Mouse (Mus musculus): ENCODE results near the gene Coa4. TPM values are rescaled to one million over a fixed set of nuclear protein-coding genes. Genes with fewer than 3 reads are reported as not detected.

The Coa4 gene
- total RNA-seq, 1 experiment from 2014 or later: 7.8 TPM

- no peak for ATAC-seq (replicated peaks in 1 of 2; ENCODE audit: insufficient read depth in 1 of 2, low FRiP score in 2 of 2, low TSS enrichment in 1 of 2, low read depth in 1 of 2, poor library complexity in 2 of 2, severe bottlenecking in 2 of 2)
Measured at GRCm38 (mm10) chr7:100501027-100501843, 35.6 kb upstream of the Coa4 start.

GRCm38 (mm10) chr7:100501844-100502373, 35.0 kb upstream of the Coa4 start:
- no peak for ATAC-seq (replicated peaks in 1 of 2; ENCODE audit: insufficient read depth in 1 of 2, low FRiP score in 2 of 2, low TSS enrichment in 1 of 2, low read depth in 1 of 2, poor library complexity in 2 of 2, severe bottlenecking in 2 of 2)

- peak in 1 of 2 experiments; percentile 12; a peak in 2 of 4 replicates for ATAC-seq (replicated peaks in 1 of 2; ENCODE audit: insufficient read depth in 1 of 2, low FRiP score in 2 of 2, low TSS enrichment in 1 of 2, low read depth in 1 of 2, poor library complexity in 2 of 2, severe bottlenecking in 2 of 2)
Measured at GRCm38 (mm10) chr7:100502374-100502922, 34.4 kb upstream of the Coa4 start.

- ATAC-seq (replicated peaks in 1 of 2; ENCODE audit: insufficient read depth in 1 of 2, low FRiP score in 2 of 2, low TSS enrichment in 1 of 2, low read depth in 1 of 2, poor library complexity in 2 of 2, severe bottlenecking in 2 of 2): peak; percentile 32 to 57; a peak in 2 of 4 replicates
Measured at GRCm38 (mm10) chr7:100503076-100503475, 33.8 kb upstream of the Coa4 start.

- ATAC-seq (replicated peaks in 1 of 2; ENCODE audit: insufficient read depth in 1 of 2, low FRiP score in 2 of 2, low TSS enrichment in 1 of 2, low read depth in 1 of 2, poor library complexity in 2 of 2, severe bottlenecking in 2 of 2): no peak
Measured at GRCm38 (mm10) chr7:100504740-100505487, 32.0 kb upstream of the Coa4 start.

- no peak for ATAC-seq (replicated peaks in 1 of 2; ENCODE audit: insufficient read depth in 1 of 2, low FRiP score in 2 of 2, low TSS enrichment in 1 of 2, low read depth in 1 of 2, poor library complexity in 2 of 2, severe bottlenecking in 2 of 2)
Measured at GRCm38 (mm10) chr7:100506494-100506893, 30.4 kb upstream of the Coa4 start.

- ATAC-seq (replicated peaks in 1 of 2; ENCODE audit: insufficient read depth in 1 of 2, low FRiP score in 2 of 2, low TSS enrichment in 1 of 2, low read depth in 1 of 2, poor library complexity in 2 of 2, severe bottlenecking in 2 of 2): peak in 1 of 2 experiments; percentile 43; a peak in 1 of 4 replicates
Measured at GRCm38 (mm10) chr7:100508670-100509069, 28.2 kb upstream of the Coa4 start.

- ATAC-seq (replicated peaks in 1 of 2; ENCODE audit: insufficient read depth in 1 of 2, low FRiP score in 2 of 2, low TSS enrichment in 1 of 2, low read depth in 1 of 2, poor library complexity in 2 of 2, severe bottlenecking in 2 of 2): no peak
Measured at GRCm38 (mm10) chr7:100511602-100512001, 25.3 kb upstream of the Coa4 start.

GRCm38 (mm10) chr7:100514573-100514972, 22.3 kb upstream of the Coa4 start, which contains the start of gene Dnajb13:
Gene Dnajb13 (minus strand): TSS chr7:100514960.
- no peak for ATAC-seq (replicated peaks in 1 of 2; ENCODE audit: insufficient read depth in 1 of 2, low FRiP score in 2 of 2, low TSS enrichment in 1 of 2, low read depth in 1 of 2, poor library complexity in 2 of 2, severe bottlenecking in 2 of 2)

GRCm38 (mm10) chr7:100520204-100520603, 16.7 kb upstream of the Coa4 start:
- ATAC-seq (replicated peaks in 1 of 2; ENCODE audit: insufficient read depth in 1 of 2, low FRiP score in 2 of 2, low TSS enrichment in 1 of 2, low read depth in 1 of 2, poor library complexity in 2 of 2, severe bottlenecking in 2 of 2): no peak

GRCm38 (mm10) chr7:100520663-100521285, 16.1 kb upstream of the Coa4 start:
- ATAC-seq (replicated peaks in 1 of 2; ENCODE audit: insufficient read depth in 1 of 2, low FRiP score in 2 of 2, low TSS enrichment in 1 of 2, low read depth in 1 of 2, poor library complexity in 2 of 2, severe bottlenecking in 2 of 2): peak; percentile 62 to 83

GRCm38 (mm10) chr7:100522222-100522621, 14.6 kb upstream of the Coa4 start:
- ATAC-seq (replicated peaks in 1 of 2; ENCODE audit: insufficient read depth in 1 of 2, low FRiP score in 2 of 2, low TSS enrichment in 1 of 2, low read depth in 1 of 2, poor library complexity in 2 of 2, severe bottlenecking in 2 of 2): no peak

- ATAC-seq (replicated peaks in 1 of 2; ENCODE audit: insufficient read depth in 1 of 2, low FRiP score in 2 of 2, low TSS enrichment in 1 of 2, low read depth in 1 of 2, poor library complexity in 2 of 2, severe bottlenecking in 2 of 2): no peak
Measured at GRCm38 (mm10) chr7:100524669-100525068, 12.2 kb upstream of the Coa4 start.

- ATAC-seq (replicated peaks in 1 of 2; ENCODE audit: insufficient read depth in 1 of 2, low FRiP score in 2 of 2, low TSS enrichment in 1 of 2, low read depth in 1 of 2, poor library complexity in 2 of 2, severe bottlenecking in 2 of 2): no peak
Measured at GRCm38 (mm10) chr7:100530766-100531165, 6.1 kb upstream of the Coa4 start.

- ATAC-seq (replicated peaks in 1 of 2; ENCODE audit: insufficient read depth in 1 of 2, low FRiP score in 2 of 2, low TSS enrichment in 1 of 2, low read depth in 1 of 2, poor library complexity in 2 of 2, severe bottlenecking in 2 of 2): no peak
Measured at GRCm38 (mm10) chr7:100533503-100533902, 3.4 kb upstream of the Coa4 start.

- no peak for ATAC-seq (replicated peaks in 1 of 2; ENCODE audit: insufficient read depth in 1 of 2, low FRiP score in 2 of 2, low TSS enrichment in 1 of 2, low read depth in 1 of 2, poor library complexity in 2 of 2, severe bottlenecking in 2 of 2)
Measured at GRCm38 (mm10) chr7:100534216-100534615, 2.7 kb upstream of the Coa4 start.

GRCm38 (mm10) chr7:100535831-100536230, 1.0 kb upstream of the Coa4 start:
- no peak for ATAC-seq (replicated peaks in 1 of 2; ENCODE audit: insufficient read depth in 1 of 2, low FRiP score in 2 of 2, low TSS enrichment in 1 of 2, low read depth in 1 of 2, poor library complexity in 2 of 2, severe bottlenecking in 2 of 2)

Measured in hematopoietic stem cell, adult 5-6 weeks (primary cell).